Mouse (Mus musculus): Measurements from ENCODE around the gene Usp21. TPM values are rescaled to one million over a fixed set of nuclear protein-coding genes. Genes with fewer than 3 reads are reported as not detected.

Gene Usp21
- total and polyA plus RNA-seq, 3 experiments: 10.0 to 66.4 TPM; not detected in 1

DNA sequence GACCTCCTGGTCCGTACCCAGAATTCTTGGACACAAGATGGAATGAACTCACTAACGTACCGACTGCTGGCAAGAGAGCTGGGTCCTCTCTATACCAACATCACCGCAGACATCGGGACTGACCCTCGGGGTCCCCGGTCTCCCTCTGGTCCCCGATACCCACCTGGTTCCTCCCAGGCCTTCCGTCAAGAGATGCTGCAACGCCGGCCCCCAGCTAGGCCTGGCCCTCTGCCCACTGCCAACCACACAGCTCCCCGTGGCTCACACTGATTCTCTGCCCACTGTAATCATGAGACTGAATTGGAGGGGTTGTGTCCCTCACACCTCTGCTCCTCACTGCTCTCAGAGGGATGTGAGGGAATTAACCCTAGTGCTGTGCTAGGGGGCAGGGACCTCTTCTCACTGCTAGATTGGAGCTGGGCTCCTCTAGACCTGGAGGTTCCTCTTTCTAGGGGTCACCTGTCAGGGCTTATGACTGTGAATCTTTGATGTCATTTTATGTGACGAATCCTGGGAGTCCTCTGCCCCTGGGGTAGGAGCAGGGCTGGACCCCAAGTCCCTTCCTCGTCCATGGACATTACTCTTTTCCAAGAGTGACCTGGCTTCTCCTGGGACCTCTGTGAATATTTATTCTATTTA lies 11.6 kb downstream of the Usp21 start:
- Histone ChIP-seq H3K27me3 (ENCODE audit: control insufficient read depth in 1 of 2, insufficient read depth in 2 of 2, low read length in 2 of 2) (no peaks in the 10 kb centered on the region), H3K36me3 (ENCODE audit: control insufficient read depth in 1 of 2, insufficient read depth in 2 of 2, low read length in 2 of 2) (peaks cover 1 to 19% of the 10 kb centered on the region in 2 experiments), H3K27ac (ENCODE audit: control insufficient read depth, low read depth, low read length) (no peak overlapping the region), H3K9me3 (replicated peaks; ENCODE audit: insufficient read depth, low read length) (no peaks in the 10 kb centered on the region), H3K9ac (ENCODE audit: control insufficient read depth, low read depth, low read length, poor library complexity, severe bottlenecking) (no peak overlapping the region), H3K4me3 (ENCODE audit: control insufficient read depth in 1 of 2, insufficient read depth in 1 of 2, low read depth in 2 of 2, low read length in 2 of 2) (no peak overlapping the region), H3K79me2 (ENCODE audit: control insufficient read depth, insufficient read depth, low read length, poor library complexity) (peaks cover 4% of the 10 kb centered on the region; the same call in 1 of the 2 replicates), H3K4me1 (ENCODE audit: control insufficient read depth in 1 of 2, insufficient read depth in 2 of 2, low read length in 2 of 2) (peaks cover 8 to 19% of the 10 kb centered on the region in 2 experiments)
- TF ChIP-seq CHD1 (IDR thresholded peaks at IDR 0.05; ENCODE audit: low read depth, low read length) (no peak), RAD21 (IDR thresholded peaks at IDR 0.05; ENCODE audit: low read depth, low read length) (no peak), TBP (IDR thresholded peaks at IDR 0.05; ENCODE audit: low read depth, low read length) (no peak), MAZ (IDR thresholded peaks at IDR 0.05; ENCODE audit: low read depth, low read length) (no peak), ZMIZ1 (IDR thresholded peaks at IDR 0.05; ENCODE audit: low read depth, low read length) (peak; percentile 61; the same call in 1 of the 2 replicates), MXI1 (IDR thresholded peaks at IDR 0.05; ENCODE audit: low read depth, low read length) (no peak), TCF12 (IDR thresholded peaks at IDR 0.05; ENCODE audit: low read depth, low read length) (no peak), CHD2 (IDR thresholded peaks at IDR 0.05; ENCODE audit: low read length) (no peak), USF2 (IDR thresholded peaks at IDR 0.05; ENCODE audit: borderline replicate concordance in 1 of 2, insufficient read depth in 1 of 2, low read depth in 1 of 2, low read length in 2 of 2) (0 out of 4 replicates have a peak, but pooled peaks of 1 of the 2 experiments have one; percentile 43), CTCF (IDR thresholded peaks at IDR 0.05 in 2 of 3, conservative IDR thresholded peaks at IDR 0.05 in 1 of 3; ENCODE audit: control insufficient read depth in 1 of 3, insufficient read depth in 1 of 3, low read depth in 2 of 3, low read length in 3 of 3, poor library complexity in 1 of 3, severe bottlenecking in 1 of 3) (no peak), USF1 (IDR thresholded peaks at IDR 0.05; ENCODE audit: low read depth, low read length) (peak; percentile 82), NRF1 (IDR thresholded peaks at IDR 0.05; ENCODE audit: insufficient read depth, low read depth, low read length, poor library complexity, severe bottlenecking) (no peak), E2F4 (IDR thresholded peaks at IDR 0.05; ENCODE audit: borderline replicate concordance, low read depth, low read length) (no peak), MAFK (IDR thresholded peaks at IDR 0.05; ENCODE audit: borderline replicate concordance, low read depth, low read length) (no peak), NELFE (IDR thresholded peaks at IDR 0.05; ENCODE audit: low read depth, low read length) (no peak), SMC3 (IDR thresholded peaks at IDR 0.05; ENCODE audit: low read depth, low read length) (no peak), ETS1 (IDR thresholded peaks at IDR 0.05; ENCODE audit: low read depth, low read length) (no peak), POLR2AphosphoS2 (IDR thresholded peaks at IDR 0.05; ENCODE audit: low read length) (peak; percentile 35; the same call in 1 of the 2 replicates), UBTF (IDR thresholded peaks at IDR 0.05; ENCODE audit: borderline replicate concordance, insufficient read depth, low read depth, low read length) (no peak), POLR2A (IDR thresholded peaks at IDR 0.05; ENCODE audit: control insufficient read depth in 1 of 2, insufficient read depth in 1 of 2, low read depth in 1 of 2, low read length in 2 of 2, poor library complexity in 1 of 2) (peak in 1 of 2 experiments; percentile 15; a peak in 1 of 4 replicates)
- peak; percentile 53 for DNase-seq (ENCODE audit: low read depth, low spot score)
